8 mouse cellular contexts compared by ENCODE assay signal in the genomic region with DNA sequence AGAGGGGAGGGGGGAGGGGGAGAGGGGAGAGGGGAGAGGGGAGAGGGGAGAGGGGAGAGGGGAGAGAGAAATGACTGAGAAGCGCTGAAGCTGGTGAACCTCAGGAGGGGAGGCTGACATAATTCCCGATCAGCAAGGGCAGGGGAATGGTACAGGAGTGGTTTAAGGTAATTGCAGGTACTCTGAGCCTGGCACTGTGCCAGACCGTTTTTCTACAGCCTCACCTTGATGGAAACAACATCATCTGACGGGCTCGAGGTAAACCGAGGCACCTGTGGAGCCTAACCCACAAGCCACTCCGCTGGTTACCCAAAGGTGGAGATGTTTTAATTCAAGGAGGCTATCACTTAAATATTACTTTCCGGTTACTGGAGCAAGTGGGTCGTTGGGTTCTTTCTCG. TPM values are rescaled to one million over a fixed set of nuclear protein-coding genes. Genes with fewer than 3 reads are reported as not detected.
DNase-seq lines count a peak whose midpoint lies in the region; ATAC-seq lines count a peak whose summit lies in the region.

No protein-coding gene starts in this region.

- no peaks in the 10 kb centered on the region for H3K9me3 ChIP-seq in heart, embryonic 15.5 days (replicated peaks)
- H3K9me3 ChIP-seq in embryonic facial prominence, embryonic 11.5 days (replicated peaks; ENCODE audit: control insufficient read depth, low read length) = no peaks in the 10 kb centered on the region
- no peaks in the 10 kb centered on the region for H3K9me3 ChIP-seq in hindbrain, embryonic 16.5 days (ENCODE audit: control insufficient read depth, low read length)
- H3K9me3 ChIP-seq in midbrain, embryonic 11.5 days (ENCODE audit: control insufficient read depth, low read length) = no peaks in the 10 kb centered on the region

- no peak for ATAC-seq in heart, embryonic 15.5 days (replicated peaks; ENCODE audit: insufficient number of reproducible peaks, insufficient read depth, low FRiP score, low read depth)
- no peak for ATAC-seq in embryonic facial prominence, embryonic 11.5 days (replicated peaks; ENCODE audit: insufficient number of reproducible peaks, low FRiP score, low TSS enrichment, low read depth)
- no peak for ATAC-seq in hindbrain, embryonic 16.5 days
- no peak for ATAC-seq in midbrain, embryonic 11.5 days (ENCODE audit: low FRiP score)

- intact Hi-C loops in heart, postnatal 10 days (cut with DNase I) = loop anchor here (2.0 to 5.0 kb wide), 2 partner anchors 109 to 494 kb away; no protein-coding TSS in a partner anchor
- intact Hi-C loops in left cerebral cortex, postnatal 4 days (cut with DNase I) = loop anchor here (10.0 kb wide), 3 partner anchors 159 to 491 kb away; no protein-coding TSS in a partner anchor

- peak overlapping the region; percentile 93 for H3K27ac ChIP-seq in heart, embryonic 15.5 days
- H3K27ac ChIP-seq in embryonic facial prominence, embryonic 11.5 days (replicated peaks; ENCODE audit: low read depth, low read length) = 0 out of 2 replicates have a peak overlapping the region, but pooled peaks have one; percentile 91
- no peak overlapping the region; the same call in 1 of the 2 replicates for H3K27ac ChIP-seq in hindbrain, embryonic 16.5 days (ENCODE audit: low read depth, low read length)
- H3K27ac ChIP-seq in midbrain, embryonic 11.5 days (ENCODE audit: low read depth, low read length) = no peak overlapping the region

- peak overlapping the region; percentile 80 for H3K4me2 ChIP-seq in heart, embryonic 15.5 days
- H3K4me2 ChIP-seq in embryonic facial prominence, embryonic 11.5 days (ENCODE audit: low read depth, low read length) = peak overlapping the region; percentile 91
- peak overlapping the region; percentile 98 for H3K4me2 ChIP-seq in hindbrain, embryonic 16.5 days (ENCODE audit: low read length)
- peak overlapping the region; percentile 68; the same call in 1 of the 2 replicates for H3K4me2 ChIP-seq in midbrain, embryonic 11.5 days

- peaks cover 27% of the 10 kb centered on the region for H3K4me1 ChIP-seq in heart, embryonic 15.5 days (replicated peaks)
- H3K4me1 ChIP-seq in embryonic facial prominence, embryonic 11.5 days (ENCODE audit: control insufficient read depth, insufficient read depth, low read length) = peaks cover 6% of the 10 kb centered on the region
- peaks cover 13% of the 10 kb centered on the region for H3K4me1 ChIP-seq in hindbrain, embryonic 16.5 days (ENCODE audit: control insufficient read depth, insufficient read depth, low read depth, low read length)
- peaks cover 25% of the 10 kb centered on the region for H3K4me1 ChIP-seq in midbrain, embryonic 11.5 days (ENCODE audit: control insufficient read depth, insufficient read depth, low read length)

- H3K9ac ChIP-seq in heart, embryonic 15.5 days = peak overlapping the region; percentile 76
- peak overlapping the region; percentile 88 for H3K9ac ChIP-seq in embryonic facial prominence, embryonic 11.5 days (replicated peaks; ENCODE audit: low read length)
- no peak overlapping the region for H3K9ac ChIP-seq in hindbrain, embryonic 16.5 days (ENCODE audit: low read depth, low read length)
- no peak overlapping the region for H3K9ac ChIP-seq in midbrain, embryonic 11.5 days (ENCODE audit: low read length)

- H3K36me3 ChIP-seq in heart, embryonic 15.5 days = no peaks in the 10 kb centered on the region
- no peaks in the 10 kb centered on the region for H3K36me3 ChIP-seq in embryonic facial prominence, embryonic 11.5 days (replicated peaks; ENCODE audit: control insufficient read depth, insufficient read depth, low read depth, low read length)
- H3K36me3 ChIP-seq in hindbrain, embryonic 16.5 days (ENCODE audit: control insufficient read depth, insufficient read depth, low read length) = no peaks in the 10 kb centered on the region
- H3K36me3 ChIP-seq in midbrain, embryonic 11.5 days (ENCODE audit: control insufficient read depth, insufficient read depth, low read length) = no peaks in the 10 kb centered on the region

- peak overlapping the region; percentile 67 for H3K4me3 ChIP-seq in heart, embryonic 15.5 days
- peak overlapping the region; percentile 78 for H3K4me3 ChIP-seq in embryonic facial prominence, embryonic 11.5 days (ENCODE audit: low read depth, low read length)
- peak overlapping the region; percentile 59 for H3K4me3 ChIP-seq in hindbrain, embryonic 16.5 days (ENCODE audit: low read length)
- H3K4me3 ChIP-seq in midbrain, embryonic 11.5 days (ENCODE audit: low read depth, low read length) = peak overlapping the region; percentile 41; the same call in 1 of the 2 replicates

- no peaks in the 10 kb centered on the region for H3K27me3 ChIP-seq in heart, embryonic 15.5 days
- no peaks in the 10 kb centered on the region for H3K27me3 ChIP-seq in embryonic facial prominence, embryonic 11.5 days (ENCODE audit: control insufficient read depth, insufficient read depth, low read length)
- no peaks in the 10 kb centered on the region for H3K27me3 ChIP-seq in hindbrain, embryonic 16.5 days (replicated peaks; ENCODE audit: control insufficient read depth, insufficient read depth, low read length)
- H3K27me3 ChIP-seq in midbrain, embryonic 11.5 days (ENCODE audit: control insufficient read depth, insufficient read depth, low read length) = peaks cover 12% of the 10 kb centered on the region

- no peak for DNase-seq in heart, postnatal 10 days
- no peak for DNase-seq in embryonic facial prominence, embryonic 11.5 days (ENCODE audit: low spot score)
- DNase-seq in midbrain, embryonic 11.5 days (ENCODE audit: low spot score, missing footprints) = no peak
- DNase-seq in left cerebral cortex, postnatal 4 days = no peak
- DNase-seq in c-Kit-positive CD71-positive TER-119-positive erythroid progenitor cells, embryonic 14.5 days (ENCODE audit: low spot score) = no peak
- no peak for DNase-seq in right cerebral cortex, adult 2 months (ENCODE audit: low spot score in 2 of 2)

- WGBS in heart, embryonic 15.5 days = 24% methylated on average over 10 of the region's 10 CpGs
- 23% methylated on average over 10 of the region's 10 CpGs for WGBS in embryonic facial prominence, embryonic 11.5 days
- WGBS in hindbrain, embryonic 16.5 days = 37% methylated on average over 10 of the region's 10 CpGs
- 29% methylated on average over 10 of the region's 10 CpGs for WGBS in midbrain, embryonic 11.5 days

RNA-seq across cellular contexts. Expression of gene Pdzrn3, which starts 1.6 kb away (rescaled TPM):
- polyA plus RNA-seq in heart, embryonic 15.5 days (2015; fragmentation: Nextera tagmentation; extraction: Ambion mirVana) = 12.8 and 13.1 TPM in 2 replicates
- 10 to 100 TPM; 41.4 to 69.5 TPM for total RNA-seq in heart, postnatal 10 days (2021)
- polyA plus RNA-seq in embryonic facial prominence, embryonic 11.5 days (2014; fragmentation: Nextera tagmentation; extraction: Ambion mirVana) = 11.9 TPM in 2 replicates
- polyA plus RNA-seq in hindbrain, embryonic 16.5 days (2015; fragmentation: Nextera tagmentation; extraction: Ambion mirVana) = 18.9 and 24.3 TPM in 2 replicates
- 8.4 and 8.8 TPM in 2 replicates for polyA plus RNA-seq in midbrain, embryonic 11.5 days (2014; fragmentation: Nextera tagmentation; extraction: Ambion mirVana)
- 10 to 100 TPM; 42.6 to 47.1 TPM for total RNA-seq in left cerebral cortex, postnatal 4 days (2021)

Comparison
In these comparisons a context has a peak if more than half of its experiments do, and no peak if none do; other contexts are left out.
1. H3K27ac ChIP-seq: peak in heart, embryonic 15.5 days (single experiment) and embryonic facial prominence, embryonic 11.5 days (single experiment); none in hindbrain, embryonic 16.5 days (single experiment) and midbrain, embryonic 11.5 days (single experiment).
2. H3K9ac ChIP-seq: peak in heart, embryonic 15.5 days (single experiment) and embryonic facial prominence, embryonic 11.5 days (single experiment); none in hindbrain, embryonic 16.5 days (single experiment) and midbrain, embryonic 11.5 days (single experiment).
3. Peak in every context shown above with its lines, with median percentiles within 50 percentile points of each other: H3K4me2 ChIP-seq and H3K4me3 ChIP-seq.